Mouse (Mus musculus): ENCODE measurements around the gene Gm6583.

DNA sequence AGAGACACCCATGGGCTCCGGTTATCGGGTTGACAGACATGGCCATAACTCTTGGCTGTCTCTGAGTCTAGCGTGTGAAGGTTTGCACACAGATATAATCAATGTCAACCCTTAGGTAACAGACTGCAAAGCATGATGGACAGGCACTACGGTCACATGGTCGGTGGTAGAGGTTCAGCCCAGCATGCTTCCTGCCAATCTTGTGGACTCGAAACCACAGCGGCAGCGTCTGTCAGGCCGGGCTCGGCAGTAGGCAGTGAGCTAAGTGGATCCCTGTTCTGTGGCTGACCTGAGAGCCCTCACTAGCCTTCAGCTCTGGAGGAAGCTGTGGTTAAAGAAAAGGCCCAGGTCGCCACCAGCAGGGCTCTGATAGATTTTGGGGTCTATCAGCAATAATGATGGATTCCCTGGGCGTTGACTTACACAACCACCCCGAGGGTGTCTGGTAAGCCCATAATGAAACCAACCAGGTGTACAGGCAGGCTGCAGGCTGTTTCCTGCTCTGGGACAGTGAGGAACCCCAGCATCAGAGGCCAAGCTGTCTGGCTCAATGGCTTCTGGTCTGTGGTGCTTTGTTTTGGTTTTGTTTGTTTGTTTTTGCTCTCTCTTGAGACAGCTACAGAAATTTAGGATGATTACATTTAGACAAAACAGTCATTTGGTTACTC is 29.1 kb upstream of the Gm6583 start:
- TF ChIP-seq GATA1 (IDR thresholded peaks at IDR 0.05; ENCODE audit: borderline replicate concordance, low read length) = no peak
- no peak for TF ChIP-seq FLI1 (IDR thresholded peaks at IDR 0.05; ENCODE audit: low read length)

Measured in megakaryocyte, embryonic 14.5 days (primary cell).